Mouse (Mus musculus) spleen, embryonic (tissue): ENCODE measurements around the gene Ypel2.

ENCODE experiments used
- CTCF ChIA-PET: fragments of 350-600 bp; sonication (Branson Sonifier 250); formaldehyde crosslinking; loops from one replicate; lab custom pipeline; 2022; lab: Charles Lee

Ypel2 gene

DNA sequence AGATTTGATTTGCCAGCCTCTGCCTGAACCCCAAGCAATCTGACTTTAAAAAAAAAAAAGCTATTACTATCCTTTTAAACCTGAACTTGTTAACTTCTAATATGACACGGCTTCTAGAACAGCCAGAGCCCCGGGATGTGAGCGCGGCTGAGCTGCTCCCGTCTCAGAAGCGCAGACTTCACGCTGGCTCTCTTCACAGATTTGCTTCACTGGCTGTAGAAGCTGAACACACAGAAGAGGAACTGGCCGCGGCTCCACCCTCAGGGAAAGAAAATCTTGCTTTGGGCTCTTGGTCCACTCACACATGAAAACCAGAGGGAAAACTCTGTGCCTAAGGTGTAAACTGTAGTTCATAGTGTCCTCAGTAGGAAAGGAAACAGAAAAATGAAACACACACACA is 56.6 kb downstream of the Ypel2 start:
- CTCF ChIA-PET: interaction anchor here (0.7 kb wide), 1 partner anchor 137 kb away, joined by 3 read pairs; no protein-coding TSS in a partner anchor

DNA sequence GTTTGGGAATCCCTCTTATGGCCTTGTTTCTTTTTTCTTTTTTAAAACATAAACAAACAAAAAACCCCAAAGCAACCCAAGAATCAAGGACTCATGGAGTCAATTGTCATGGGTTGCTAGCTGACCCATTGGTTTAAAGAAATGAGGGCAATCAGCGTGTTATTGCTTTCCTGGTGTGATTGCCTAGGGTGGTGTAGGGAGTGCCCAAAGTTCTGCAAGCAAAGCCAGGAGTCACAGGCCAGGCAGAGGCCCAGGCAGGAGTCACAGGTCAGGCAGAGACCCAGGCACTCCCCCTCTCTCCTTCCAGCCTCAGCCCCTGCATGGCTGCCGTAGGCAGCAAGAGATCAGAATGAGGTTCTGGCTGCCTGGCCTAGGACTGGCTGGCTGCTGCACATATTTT is 58.6 kb downstream of the Ypel2 start:
- CTCF ChIA-PET: no interaction called here

DNA sequence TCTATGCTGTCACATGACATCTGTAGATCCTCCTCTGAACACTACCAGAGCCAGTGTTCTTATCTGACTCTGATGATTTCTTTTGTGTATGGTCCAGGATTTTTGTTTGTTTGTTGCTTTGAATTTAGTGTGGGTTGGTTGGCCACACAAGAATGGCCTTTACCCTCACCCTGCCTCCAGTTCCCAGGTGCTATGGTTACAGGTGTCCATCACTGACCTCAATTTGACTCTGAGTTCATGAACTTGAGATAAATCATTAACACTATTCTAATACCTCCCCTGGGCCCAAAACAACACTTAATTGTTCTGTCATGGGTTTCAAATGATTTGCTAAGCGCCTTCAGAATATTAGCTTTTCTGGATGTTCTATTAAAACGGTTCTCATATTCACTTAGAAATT is 61.3 kb downstream of the Ypel2 start:
- CTCF ChIA-PET: no interaction called here

GRCm38 (mm10) chr11:86930636-86931180 is 62.8 kb downstream of the Ypel2 start:
- CTCF ChIA-PET: no interaction called here

DNA sequence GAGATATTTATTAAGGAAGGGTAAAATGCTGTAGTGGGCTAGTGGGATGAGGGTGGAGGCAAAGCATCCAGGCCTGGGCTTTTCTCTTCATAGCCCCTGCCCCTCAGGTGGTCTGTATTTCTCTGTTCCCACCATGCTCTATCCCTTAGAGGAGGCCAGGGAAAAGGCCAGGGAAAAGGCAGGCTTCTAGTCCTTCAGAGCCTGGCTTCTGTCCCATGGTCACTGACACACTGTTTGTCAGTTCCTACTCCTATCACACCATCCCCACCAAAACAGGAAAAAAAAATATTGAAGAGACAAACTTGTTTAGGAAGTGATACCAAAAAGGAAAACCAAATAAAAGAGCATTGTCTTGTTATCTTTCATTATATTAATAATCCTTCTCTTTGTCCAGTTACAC is 63.5 kb downstream of the Ypel2 start:
- CTCF ChIA-PET: no interaction called here

DNA sequence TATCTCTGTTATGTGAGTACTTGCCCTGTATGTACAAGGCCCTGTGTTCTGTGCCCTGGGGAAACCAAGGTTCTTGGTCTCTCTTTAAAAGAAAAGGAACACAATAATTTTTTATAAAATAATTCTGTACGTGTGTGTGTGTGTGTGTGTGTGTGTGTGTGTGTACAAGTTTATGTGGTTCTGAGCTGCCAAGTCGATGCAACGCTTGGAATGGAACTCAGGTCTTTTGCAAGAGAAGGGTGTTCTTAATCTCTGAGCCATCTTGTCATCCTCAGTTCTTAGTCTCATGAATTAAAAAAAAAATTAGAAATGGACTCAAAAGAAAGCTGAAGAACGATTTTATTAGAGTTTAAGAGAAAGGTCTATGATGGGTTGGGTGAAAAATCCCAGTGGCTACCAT is 64.0 kb downstream of the Ypel2 start:
- CTCF ChIA-PET: no interaction called here

DNA sequence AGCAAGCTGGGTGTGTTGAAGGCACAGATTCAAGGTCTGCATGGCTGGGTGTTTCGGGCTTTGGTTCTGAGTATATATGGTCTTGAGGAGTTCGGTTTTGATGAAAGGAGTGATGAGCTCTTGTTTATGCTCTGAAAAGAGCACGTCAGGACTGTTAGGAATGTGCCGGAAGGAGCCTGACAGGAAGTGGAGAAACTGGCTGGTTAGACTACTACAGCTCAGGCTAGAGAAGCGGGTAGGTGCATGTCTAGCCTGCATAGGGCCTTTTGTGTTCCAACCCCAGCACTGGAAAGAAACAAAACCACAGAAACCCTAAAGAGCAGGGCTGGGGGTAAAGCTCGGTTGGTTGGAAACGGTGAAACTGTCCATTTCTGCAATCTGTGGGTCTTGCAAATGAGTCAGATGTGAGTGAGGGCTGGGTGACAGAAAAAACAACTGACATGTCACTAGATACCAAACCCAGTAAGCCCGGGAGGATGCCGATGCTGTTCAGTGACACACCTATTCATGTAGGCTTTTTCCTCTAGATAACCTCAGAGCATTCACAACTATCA is 68.3 kb downstream of the Ypel2 start:
- CTCF ChIA-PET: no interaction called here

DNA sequence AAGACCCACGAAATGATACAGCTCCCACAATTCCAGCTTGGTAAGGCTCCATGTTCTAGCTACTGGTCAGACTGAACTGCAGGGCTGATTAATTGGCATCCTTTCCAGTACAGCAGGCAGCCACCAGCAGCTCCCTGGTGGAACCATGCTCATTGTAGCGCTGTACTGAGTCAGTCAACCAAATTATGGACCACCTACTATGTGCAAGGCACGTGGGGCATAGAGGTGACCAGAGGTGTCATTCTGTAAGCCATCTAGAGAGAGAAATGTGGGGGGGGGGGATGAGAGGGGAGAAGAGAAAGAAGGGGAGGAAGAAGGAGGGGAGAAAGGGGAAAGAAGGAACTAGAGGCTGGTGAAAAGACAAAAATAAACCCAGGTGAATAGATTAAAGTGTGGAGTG is 68.9 kb downstream of the Ypel2 start:
- CTCF ChIA-PET: interaction anchor here (0.7 kb wide), 1 partner anchor 345 kb away, joined by 4 read pairs; no protein-coding TSS in a partner anchor

DNA sequence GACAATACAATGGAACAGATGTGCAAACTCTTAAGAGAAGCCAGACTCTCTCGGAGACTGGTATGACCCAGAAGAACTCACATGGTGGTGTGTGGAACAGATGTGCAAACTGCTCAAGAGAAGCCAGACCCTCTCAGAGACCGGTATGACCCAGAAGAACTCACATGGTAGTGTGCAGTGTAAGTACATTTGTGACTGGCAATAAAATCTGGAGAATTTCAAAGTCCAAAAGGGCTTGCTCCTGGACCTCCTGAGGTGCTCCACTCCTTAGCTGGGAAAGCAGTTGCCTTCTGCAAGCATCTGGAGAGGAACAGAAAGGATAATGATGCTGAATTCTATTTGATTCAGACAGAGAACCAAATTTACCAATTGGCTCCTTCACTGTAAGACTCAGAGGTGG is 69.9 kb downstream of the Ypel2 start:
- CTCF ChIA-PET: no interaction called here

DNA sequence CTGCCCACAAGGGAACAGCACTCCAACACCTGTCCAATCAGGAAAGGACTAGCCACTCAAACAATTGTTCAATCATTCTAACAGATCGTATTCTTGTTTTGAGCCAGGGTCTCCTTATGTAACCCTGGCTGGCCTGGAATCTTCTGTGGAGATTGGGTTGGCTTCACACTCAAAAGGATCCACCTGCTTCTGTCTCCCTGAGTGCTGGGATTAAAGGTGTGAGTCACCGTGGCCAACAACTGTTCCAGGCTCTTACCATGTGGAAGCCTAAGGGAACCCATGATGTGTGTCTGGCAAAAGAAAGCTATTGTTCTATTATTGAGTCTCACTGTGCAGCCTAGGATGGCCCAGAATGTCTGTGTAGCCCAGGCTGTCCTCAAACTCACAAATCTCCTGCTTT is 71.5 kb downstream of the Ypel2 start:
- CTCF ChIA-PET: no interaction called here

- CTCF ChIA-PET: interaction anchor here (0.7 kb wide), 1 partner anchor 13 kb away, joined by 3 read pairs; no protein-coding TSS in a partner anchor
Observed at GRCm38 (mm10) chr11:86921335-86921734, 72.2 kb downstream of the Ypel2 start.

DNA sequence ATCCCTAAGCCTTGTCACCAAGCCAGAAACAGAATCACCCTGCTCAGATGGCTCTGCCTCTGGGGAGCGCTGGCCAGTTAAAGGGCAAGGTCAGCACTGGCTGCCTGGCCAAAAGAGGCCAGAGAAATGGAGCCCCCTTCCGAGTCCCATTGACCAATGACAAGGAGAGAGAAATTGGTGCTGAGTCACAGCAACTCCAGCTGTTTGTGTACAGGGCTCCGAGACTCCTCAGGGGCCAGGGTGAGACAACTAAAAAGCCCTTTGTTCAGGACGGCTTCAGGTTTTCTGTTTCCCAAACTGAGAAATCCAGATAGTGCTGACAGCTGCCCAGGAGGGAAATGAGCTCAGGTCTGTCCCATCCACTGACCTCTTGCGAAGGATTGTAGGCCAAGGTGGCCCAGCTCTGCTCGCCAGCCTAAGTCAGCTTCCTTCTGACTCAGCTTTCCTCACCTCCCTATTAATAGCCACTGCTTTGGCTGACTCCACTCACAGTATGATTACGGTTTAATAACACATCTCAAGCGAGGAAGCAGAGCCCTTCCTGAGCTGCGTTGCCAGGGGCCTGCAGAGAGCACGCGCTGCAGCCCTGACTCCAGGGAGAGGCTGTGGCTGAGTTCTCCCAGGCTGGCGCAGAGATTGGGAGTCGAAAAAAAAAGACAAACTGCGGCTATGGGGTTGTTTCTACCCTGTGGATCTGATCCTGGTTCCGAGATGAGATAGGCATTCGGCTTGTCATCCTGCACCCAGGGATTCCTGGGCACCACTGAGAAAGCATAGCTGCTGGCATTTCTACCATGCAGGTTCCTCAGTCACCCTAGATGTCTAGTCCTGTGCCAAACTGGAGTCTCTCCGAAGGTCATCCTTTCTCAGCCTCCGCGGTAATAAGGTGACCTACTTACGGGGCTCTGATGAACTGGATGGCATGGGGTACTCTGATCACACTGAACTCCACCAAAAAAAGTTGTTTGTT is 73.1 kb downstream of the Ypel2 start:
- CTCF ChIA-PET: interaction anchor here (0.7 kb wide), 1 partner anchor 12 kb away, joined by 3 read pairs; no protein-coding TSS in a partner anchor

DNA sequence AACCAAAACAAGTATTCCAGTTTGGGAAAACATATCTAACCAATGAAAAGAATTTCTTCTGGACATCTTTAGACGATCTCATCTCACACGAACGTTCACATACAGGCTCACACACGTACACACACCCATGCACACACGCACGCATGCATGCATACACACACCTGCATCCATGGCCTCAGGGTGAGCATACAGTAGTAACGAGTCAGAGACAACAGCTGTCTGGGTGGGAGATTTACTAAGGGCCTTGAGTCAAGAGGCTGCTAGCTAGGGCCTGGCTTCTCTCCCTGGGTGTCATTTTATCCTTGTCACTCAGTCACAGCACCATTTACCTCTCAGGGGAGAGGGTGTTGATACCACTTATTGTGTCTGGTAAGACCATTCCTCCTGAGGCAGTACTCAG is 74.0 kb downstream of the Ypel2 start:
- CTCF ChIA-PET: no interaction called here

DNA sequence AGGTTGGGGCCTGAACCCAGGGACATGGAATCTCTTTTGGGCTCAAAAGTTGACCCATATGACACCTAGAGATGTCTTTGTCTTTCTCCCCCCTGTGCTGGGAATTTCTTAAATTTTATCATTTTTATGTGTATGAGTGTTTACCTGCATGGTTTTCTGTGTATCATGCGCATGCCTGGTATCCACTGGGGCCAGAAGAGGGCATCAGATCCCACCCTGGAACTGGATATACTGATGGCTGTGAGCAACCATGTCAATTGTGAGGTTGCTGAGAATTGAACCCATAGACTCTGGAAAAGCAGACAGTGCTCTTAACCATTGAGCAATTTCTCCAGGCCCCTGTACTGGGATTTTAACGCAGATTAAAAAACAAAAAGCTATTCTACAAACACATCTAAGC is 76.0 kb downstream of the Ypel2 start:
- CTCF ChIA-PET: no interaction called here

- CTCF ChIA-PET: interaction anchor here (0.8 kb wide), 1 partner anchor 10 kb away, joined by 3 read pairs; no protein-coding TSS in a partner anchor
Observed at GRCm38 (mm10) chr11:86916596-86917249, 76.8 kb downstream of the Ypel2 start.

- CTCF ChIA-PET: no interaction called here
Observed at GRCm38 (mm10) chr11:86914329-86914728, 79.2 kb downstream of the Ypel2 start.

- CTCF ChIA-PET: no interaction called here
Observed at GRCm38 (mm10) chr11:86910244-86910643, 83.3 kb downstream of the Ypel2 start.

GRCm38 (mm10) chr11:86909028-86909427 is 84.5 kb downstream of the Ypel2 start:
- CTCF ChIA-PET: no interaction called here

GRCm38 (mm10) chr11:86907889-86908590 is 85.5 kb downstream of the Ypel2 start:
- CTCF ChIA-PET: interaction anchor here (0.6 kb wide), 2 partner anchors 13 to 39 kb away, joined by 3 to 14 read pairs; no protein-coding TSS in a partner anchor

DNA sequence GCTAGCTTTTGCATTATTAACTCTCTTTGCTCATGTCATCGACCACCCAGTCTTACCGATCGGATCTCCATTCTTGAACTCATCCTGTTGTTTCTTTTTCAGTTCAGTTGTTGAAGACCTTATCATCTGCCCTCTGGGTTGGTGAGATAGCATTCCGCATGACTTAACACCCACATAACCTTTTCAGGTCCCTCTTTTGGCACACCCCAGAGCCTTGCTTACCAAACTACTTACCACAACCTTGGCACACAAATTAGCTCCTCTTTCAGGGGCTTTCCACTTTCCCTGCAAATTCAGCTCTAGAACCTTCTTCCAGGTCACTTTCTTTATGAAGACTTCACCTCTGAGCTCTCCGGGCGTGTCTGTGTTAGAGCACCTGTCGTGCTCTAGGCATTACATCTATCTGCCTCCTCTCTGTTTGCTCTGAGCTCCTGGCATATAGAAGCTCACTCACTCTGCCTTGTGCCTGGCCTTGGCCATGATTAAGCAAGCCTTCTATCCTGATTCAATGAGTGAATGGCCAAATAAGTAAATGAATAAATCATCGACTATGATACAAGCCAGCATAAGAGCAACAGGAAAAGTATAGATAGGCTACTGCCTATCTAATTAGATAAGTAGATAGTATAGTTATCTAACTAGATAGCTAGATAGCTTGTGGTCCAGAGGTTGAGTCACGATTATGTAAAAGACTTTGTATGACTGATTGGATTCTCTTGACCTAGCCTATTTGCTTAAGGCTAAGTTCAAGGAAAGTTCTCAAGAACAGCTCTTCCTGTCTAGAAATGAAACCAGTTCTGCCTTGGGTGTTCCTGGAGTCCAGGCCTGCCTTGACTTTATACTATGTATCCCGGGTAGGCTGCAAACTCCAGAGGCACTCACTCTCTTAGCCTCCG is 86.5 kb downstream of the Ypel2 start:
- CTCF ChIA-PET: interaction anchor here (0.6 kb wide), 2 partner anchors 9 to 1580 kb away, joined by 3 to 4 read pairs; no protein-coding TSS in a partner anchor
